Mouse (Mus musculus): ENCODE data around the gene Nup133. TPM values are rescaled to one million over a fixed set of nuclear protein-coding genes. Genes with fewer than 3 reads are reported as not detected.

Gene Nup133
- polyA plus RNA-seq, 1 experiment from 2014 or later = 26.2 TPM

- DNase-seq (ENCODE audit: low spot score) = no peak
Measured at GRCm38 (mm10) chr8:123954246-123954645, 5.2 kb upstream of the Nup133 start.

- DNase-seq (ENCODE audit: low spot score) = no peak
Measured at GRCm38 (mm10) chr8:123953686-123954085, 4.6 kb upstream of the Nup133 start.

GRCm38 (mm10) chr8:123950077-123950802 is 1.2 kb upstream of the Nup133 start:
- peak; percentile 81 for DNase-seq (ENCODE audit: low spot score)

GRCm38 (mm10) chr8:123949686-123949986 is 571 bp upstream of the Nup133 start:
- DNase-seq (ENCODE audit: low spot score) = no peak

GRCm38 (mm10) chr8:123929026-123929425 is 20.0 kb downstream of the Nup133 start:
- no peak for DNase-seq (ENCODE audit: low spot score)

DNA sequence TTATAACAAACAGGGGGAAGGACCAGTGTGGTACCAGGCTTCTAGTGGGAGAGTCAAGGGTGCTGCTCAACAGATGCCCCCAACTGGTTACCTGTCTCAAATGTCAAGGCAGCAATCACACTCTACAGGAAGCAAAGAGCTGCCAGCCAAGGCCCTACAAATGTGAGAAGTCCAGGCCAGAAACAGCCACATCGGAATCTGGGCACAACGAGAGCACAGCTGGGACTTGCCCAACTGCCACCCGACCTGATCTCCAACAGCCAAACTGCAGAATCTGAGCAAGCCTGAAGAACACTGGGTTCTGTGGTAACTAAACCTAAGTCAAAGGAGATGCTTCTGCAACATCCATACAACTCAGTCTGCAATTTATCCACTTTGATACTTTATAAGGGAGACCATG is 23.4 kb downstream of the Nup133 start:
- no peak for DNase-seq (ENCODE audit: low spot score)

- DNase-seq (ENCODE audit: low spot score) = peak; percentile 83
Measured at GRCm38 (mm10) chr8:123924719-123925118, 24.3 kb downstream of the Nup133 start.

DNA sequence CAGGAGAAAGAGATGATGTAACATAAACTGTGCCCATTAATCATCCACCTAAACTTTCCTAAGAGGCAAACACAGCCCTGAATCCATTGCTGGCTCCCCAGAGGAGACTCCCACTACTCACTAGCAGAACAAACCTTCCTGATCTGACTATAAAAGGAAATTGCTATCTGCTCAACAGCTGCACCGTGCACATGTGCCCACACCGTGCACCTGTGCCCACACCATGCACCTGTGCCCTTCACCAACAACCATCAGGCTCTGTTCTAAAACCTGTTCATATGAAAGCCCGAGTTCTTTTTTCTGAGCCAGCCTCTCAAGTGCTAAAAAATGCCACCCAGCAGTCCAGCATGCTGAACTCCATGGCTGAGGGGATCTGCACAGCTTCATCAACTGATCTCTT is 34.4 kb downstream of the Nup133 start:
- DNase-seq (ENCODE audit: low spot score) = no peak

DNA sequence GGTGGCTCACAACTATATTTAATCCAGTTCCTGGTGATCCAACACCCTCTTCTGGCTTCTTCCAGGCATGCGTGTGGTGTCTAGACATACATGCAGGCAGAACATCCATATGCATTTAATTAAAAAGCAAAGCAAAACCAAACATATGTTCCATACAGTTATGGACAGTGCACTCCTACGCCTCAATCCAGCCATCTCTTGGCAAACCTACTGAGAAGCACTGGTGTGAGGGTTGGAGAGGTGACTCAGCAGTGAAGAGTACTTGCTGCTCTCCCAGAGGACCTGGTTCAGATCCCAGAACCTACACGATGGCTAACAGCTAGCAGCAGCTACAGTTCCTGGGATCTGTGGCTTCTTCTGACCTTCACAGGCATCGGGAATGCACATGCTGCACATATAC is 36.8 kb downstream of the Nup133 start:
- DNase-seq (ENCODE audit: low spot score) = no peak

- no peak for DNase-seq (ENCODE audit: low spot score)
Measured at GRCm38 (mm10) chr8:123907604-123908003, 41.5 kb downstream of the Nup133 start.

DNA sequence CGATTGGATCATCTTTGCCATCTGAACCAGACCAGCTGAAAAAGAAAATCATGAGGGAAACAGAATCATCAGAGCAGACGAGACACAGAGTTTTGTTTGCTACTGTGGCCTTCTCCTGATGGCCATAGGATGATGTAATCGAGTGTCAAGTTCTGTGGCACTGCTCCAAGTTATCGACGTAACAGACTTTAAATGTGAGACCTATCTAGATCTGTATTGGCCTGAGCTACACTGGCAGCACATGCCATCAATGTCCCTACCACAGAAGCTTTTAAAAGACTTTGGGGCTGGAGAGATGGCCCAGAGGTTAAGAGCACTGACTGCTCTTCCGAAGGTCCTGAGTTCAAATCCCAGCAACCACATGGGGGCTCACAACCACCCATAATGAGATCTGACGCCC is 46.4 kb downstream of the Nup133 start:
- no peak for DNase-seq (ENCODE audit: low spot score)

GRCm38 (mm10) chr8:123899366-123899765 is 49.7 kb downstream of the Nup133 start:
- DNase-seq (ENCODE audit: low spot score) = no peak

GRCm38 (mm10) chr8:123898576-123898975 is 50.5 kb downstream of the Nup133 start:
- no peak for DNase-seq (ENCODE audit: low spot score)

GRCm38 (mm10) chr8:123896774-123897173 is 52.3 kb downstream of the Nup133 start:
- DNase-seq (ENCODE audit: low spot score) = no peak

GRCm38 (mm10) chr8:123896366-123896761 is 52.7 kb downstream of the Nup133 start:
- DNase-seq (ENCODE audit: low spot score) = no peak

- DNase-seq (ENCODE audit: low spot score) = no peak
Measured at GRCm38 (mm10) chr8:123895680-123896365, 53.2 kb downstream of the Nup133 start.

DNA sequence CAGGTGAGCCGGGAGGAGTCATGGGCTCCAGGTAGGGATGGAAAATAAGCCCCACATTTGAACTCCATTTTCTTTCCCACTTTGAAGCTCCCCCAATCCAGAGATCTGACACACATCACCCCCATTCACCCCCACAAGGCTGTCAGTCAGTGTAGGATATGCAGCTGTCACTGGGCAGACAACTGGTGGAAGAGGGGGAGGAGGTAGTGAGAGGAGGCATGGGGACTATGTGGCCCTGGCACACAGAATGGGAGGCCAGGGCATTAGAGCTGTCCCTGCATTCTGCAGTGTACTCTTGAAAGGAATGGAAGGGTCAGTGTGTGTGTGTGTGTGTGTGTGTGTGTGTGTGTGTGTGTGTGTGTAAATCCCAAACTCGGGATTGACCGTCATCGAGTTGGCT is 53.8 kb downstream of the Nup133 start:
- no peak for DNase-seq (ENCODE audit: low spot score)

DNA sequence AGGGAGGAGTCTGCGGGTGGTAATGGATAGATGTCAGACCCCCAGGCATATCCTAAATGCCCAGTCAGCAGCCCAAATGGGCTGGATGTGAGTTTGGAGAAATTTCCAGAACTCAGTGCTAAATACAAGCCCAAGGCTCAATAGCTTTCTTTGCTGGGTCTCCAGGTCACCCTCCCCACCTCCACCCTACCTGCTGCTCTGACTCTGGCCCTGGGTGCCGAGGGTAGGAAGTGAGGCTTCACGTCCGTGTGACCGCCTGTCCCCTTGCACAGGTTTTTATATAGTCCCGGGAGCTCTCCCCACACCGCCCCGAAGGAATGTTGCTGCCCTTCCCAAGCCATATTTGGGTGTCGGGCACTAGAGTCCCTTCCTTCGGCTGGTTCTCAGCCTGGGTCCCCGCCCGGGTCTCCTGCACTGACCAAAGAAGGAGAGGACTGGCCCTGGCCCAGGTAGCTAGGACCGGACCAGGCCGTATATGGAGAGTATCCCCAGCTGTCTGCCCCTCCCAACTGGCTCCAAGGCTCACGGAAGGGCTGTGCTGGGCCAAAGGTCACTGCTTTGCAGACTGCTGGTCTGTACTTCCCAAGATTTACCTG is 54.5 kb downstream of the Nup133 start, which contains the start of gene Acta1:
Gene Acta1 (minus strand): TSS at position 250 of the 596 bp plus-strand sequence.
- DNase-seq (ENCODE audit: low spot score) = no peak

GRCm38 (mm10) chr8:123893413-123893812 is 55.7 kb downstream of the Nup133 start:
- DNase-seq (ENCODE audit: low spot score) = no peak

GRCm38 (mm10) chr8:123892586-123893155 is 56.4 kb downstream of the Nup133 start:
- DNase-seq (ENCODE audit: low spot score) = no peak

- DNase-seq (ENCODE audit: low spot score) = no peak
Measured at GRCm38 (mm10) chr8:123891883-123892585, 57.0 kb downstream of the Nup133 start.

DNA sequence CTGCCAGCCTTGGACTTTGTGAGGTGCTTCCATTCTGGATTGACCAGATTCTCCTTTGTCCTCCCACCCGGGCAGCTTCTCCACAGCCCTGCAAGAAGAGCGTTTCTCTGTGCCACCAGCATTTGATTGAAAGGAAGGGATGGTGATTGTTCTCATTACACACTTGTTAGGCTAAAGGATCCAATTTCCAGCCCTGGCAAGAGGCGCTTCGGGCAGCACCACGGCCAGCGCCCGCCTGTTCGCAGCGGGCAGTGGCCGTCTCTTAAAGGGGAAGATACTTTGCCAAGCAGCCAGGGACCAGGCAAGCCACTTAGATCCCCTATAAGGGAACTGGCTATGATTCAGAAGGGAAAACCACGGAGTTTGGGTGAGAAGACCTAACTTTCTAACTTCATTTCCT is 57.8 kb downstream of the Nup133 start:
- no peak for DNase-seq (ENCODE audit: low spot score)

Measured in thymus, postnatal 0 days (tissue).